Mouse (Mus musculus): Measurements from ENCODE around the gene Pcgf2.
A peak's percentile ranks its signal among the peaks of the same experiment; 100 is the strongest.

Pcgf2 gene

GRCm38 (mm10) chr11:97695712-97696401 lies 4.4 kb downstream of the Pcgf2 start:
- peak; percentile 75 to 79 for DNase-seq (ENCODE audit: low spot score in 2 of 2)

GRCm38 (mm10) chr11:97694921-97695711 lies 5.2 kb downstream of the Pcgf2 start:
- peak; percentile 84 to 89 for DNase-seq (ENCODE audit: low spot score in 2 of 2)

- no peak for DNase-seq (ENCODE audit: low spot score in 2 of 2)
Observed at GRCm38 (mm10) chr11:97694435-97694834, 5.9 kb downstream of the Pcgf2 start.

GRCm38 (mm10) chr11:97689861-97690260 lies 10.4 kb downstream of the Pcgf2 start:
- peak in 1 of 2 experiments; percentile 82 for DNase-seq (ENCODE audit: low spot score in 2 of 2)

- no peak for DNase-seq (ENCODE audit: low spot score in 2 of 2)
Observed at GRCm38 (mm10) chr11:97687061-97687460, 13.2 kb downstream of the Pcgf2 start.

GRCm38 (mm10) chr11:97686322-97686908 lies 13.9 kb downstream of the Pcgf2 start:
- no peak for DNase-seq (ENCODE audit: low spot score in 2 of 2)

GRCm38 (mm10) chr11:97685613-97686321 lies 14.5 kb downstream of the Pcgf2 start, which contains the start of gene Cisd3:
Gene Cisd3, plus strand, starts transcription at chr11:97685826.
- DNase-seq (ENCODE audit: low spot score in 2 of 2) = peak; percentile 87 to 88

- DNase-seq (ENCODE audit: low spot score in 2 of 2) = no peak
Observed at GRCm38 (mm10) chr11:97684766-97685165, 15.5 kb downstream of the Pcgf2 start.

- DNase-seq (ENCODE audit: low spot score in 2 of 2) = no peak
Observed at GRCm38 (mm10) chr11:97684063-97684680, 16.1 kb downstream of the Pcgf2 start.

- DNase-seq (ENCODE audit: low spot score in 2 of 2) = no peak
Observed at GRCm38 (mm10) chr11:97682504-97683055, 17.7 kb downstream of the Pcgf2 start.

GRCm38 (mm10) chr11:97680430-97680829 lies 19.9 kb downstream of the Pcgf2 start:
- peak in 1 of 2 experiments; percentile 71 for DNase-seq (ENCODE audit: low spot score in 2 of 2)

GRCm38 (mm10) chr11:97678301-97678700 lies 22.0 kb downstream of the Pcgf2 start:
- no peak for DNase-seq (ENCODE audit: low spot score in 2 of 2)

GRCm38 (mm10) chr11:97677842-97678241 lies 22.5 kb downstream of the Pcgf2 start:
- DNase-seq (ENCODE audit: low spot score in 2 of 2) = no peak

GRCm38 (mm10) chr11:97677381-97677780 lies 22.9 kb downstream of the Pcgf2 start:
- no peak for DNase-seq (ENCODE audit: low spot score in 2 of 2)

- no peak for DNase-seq (ENCODE audit: low spot score in 2 of 2)
Observed at GRCm38 (mm10) chr11:97676050-97676754, 24.1 kb downstream of the Pcgf2 start.

- no peak for DNase-seq (ENCODE audit: low spot score in 2 of 2)
Observed at GRCm38 (mm10) chr11:97673148-97673547, 27.1 kb downstream of the Pcgf2 start.

GRCm38 (mm10) chr11:97671177-97671527 lies 29.1 kb downstream of the Pcgf2 start:
- no peak for DNase-seq (ENCODE audit: low spot score in 2 of 2)

- DNase-seq (ENCODE audit: low spot score in 2 of 2) = no peak
Observed at GRCm38 (mm10) chr11:97670234-97671176, 29.8 kb downstream of the Pcgf2 start.

- peak in 1 of 2 experiments; percentile 67 for DNase-seq (ENCODE audit: low spot score in 2 of 2)
Observed at GRCm38 (mm10) chr11:97669829-97670228, 30.5 kb downstream of the Pcgf2 start.

Data from right cerebral cortex, postnatal 10 days (tissue).